Mouse (Mus musculus): ENCODE data around the gene Gm10799.
"Not testable (repeated sequence)": the region's sequence is repeated elsewhere in the genome, so short reads cannot be mapped to it uniquely, and the experiment has no call there.

- peak; percentile 39; the same call in 1 of the 2 replicates for TF ChIP-seq CTCF (IDR thresholded peaks at IDR 0.05)
- not testable (repeated sequence) for TF ChIP-seq POLR2A, EP300 (IDR thresholded peaks at IDR 0.05; ENCODE audit: insufficient read depth, low read depth, low read length)
Measured at GRCm38 (mm10) chr2:104096796-104097195, 28.4 kb upstream of the Gm10799 start.
